Mouse (Mus musculus) liver, postnatal 0 days (tissue): ENCODE results near the gene Stk10. TPM values are rescaled to one million over a fixed set of nuclear protein-coding genes. Genes with fewer than 3 reads are reported as not detected.

Experiments
- ATAC-seq: fragments of 200-750 bp; cut with Nextera tagmentation; 2 replicates; pipeline ENCODE4 v1.8.0; 2017; ENCODE audit warnings: mild to moderate bottlenecking, moderate library complexity
- DNase-seq: peaks from one replicate; pipeline ENCODE4 v3.0.0-alpha.2; 2016
- H3K27ac ChIP-seq: fragments of 300-500 bp; sonication (generic); 2 replicates; pipeline ENCODE4 v1.5.1; 2014; ENCODE audit warnings: antibody characterized with exemption, moderate library complexity, mild to moderate bottlenecking, low read depth
- H3K27me3 ChIP-seq: fragments of 300-500 bp; sonication (generic); 2 replicates; pipeline ENCODE4 v1.6.1; 2014; ENCODE audit warnings: low read length, control low read depth, mixed read lengths; ENCODE audit not compliant: insufficient read depth
- H3K36me3 ChIP-seq: fragments of 300-500 bp; sonication (generic); replicated peaks from 2 replicates; pipeline ENCODE4 v1.6.1; 2014; ENCODE audit warnings: mild to moderate bottlenecking, control low read depth, low read length, moderate library complexity, mixed read lengths; ENCODE audit not compliant: insufficient read depth
- H3K4me1 ChIP-seq: fragments of 300-500 bp; sonication (generic); 2 replicates; pipeline ENCODE4 v1.6.1; 2014; ENCODE audit warnings: antibody characterized with exemption, mild to moderate bottlenecking, control low read depth; ENCODE audit not compliant: insufficient read depth
- H3K4me2 ChIP-seq: fragments of 300-500 bp; sonication (generic); 2 replicates; pipeline ENCODE4 v1.6.1; 2014; ENCODE audit warnings: low read depth, mild to moderate bottlenecking, low read length, moderate library complexity, mixed read lengths
- H3K4me3 ChIP-seq: fragments of 300-500 bp; sonication (generic); 2 replicates; pipeline ENCODE4 v1.5.1; 2014; ENCODE audit warnings: low read depth, low read length
- H3K9ac ChIP-seq: fragments of 300-500 bp; sonication (generic); replicated peaks from 2 replicates; pipeline ENCODE4 v1.6.1; 2014; ENCODE audit warnings: mild to moderate bottlenecking, moderate library complexity
- H3K9me3 ChIP-seq: fragments of 300-500 bp; sonication (generic); 2 replicates; pipeline ENCODE4 v1.6.1; 2016; ENCODE audit warnings: mild to moderate bottlenecking, control low read depth, low read length, mixed read lengths
- CTCF ChIP-seq: sonication (generic); IDR thresholded peaks from 2 replicates; pipeline ENCODE4 v1.5.1; 2016; ENCODE audit warnings: antibody characterized with exemption, low read depth
- EP300 ChIP-seq: IDR thresholded peaks from 2 replicates; pipeline ENCODE4 v1.6.1; 2016; ENCODE audit warnings: antibody characterized with exemption, low read depth, mild to moderate bottlenecking
- WGBS: fragments of 180-500 bp; shearing (Covaris S2); extraction: QIAGEN DNeasy Blood & Tissue Kit; methylation state at CpG from one replicate; pipeline ENCODE4 v1.1.7; 2014; ENCODE audit not compliant: insufficient replicate concordance; 5-methylcytosine and 5-hydroxymethylcytosine counted together
- polyA plus RNA-seq: library from polyadenylated mRNA; unstranded; fragments of >200 nt; fragmentation: Nextera tagmentation; extraction: Ambion mirVana; gene quantifications from 2 replicates; pipeline ENCODE4 v1.2.1, GENCODE M21; 2015

The Stk10 gene
- polyA plus RNA-seq, 1 experiment from 2014 or later: 2.3 TPM

- Histone ChIP-seq H3K27ac (no peak overlapping the region), H3K4me1 (peaks cover 6% of the 10 kb centered on the region; the same call in 1 of the 2 replicates), H3K27me3 (no peaks in the 10 kb centered on the region), H3K4me3 (no peak overlapping the region), H3K9ac (no peak overlapping the region), H3K36me3 (no peaks in the 10 kb centered on the region), H3K9me3 (no peaks in the 10 kb centered on the region), H3K4me2 (no peak overlapping the region)
- TF ChIP-seq CTCF (peak; percentile 52), EP300 (no peak)
- no peak for ATAC-seq
- WGBS: 75% methylated on average over 3 of the region's 3 CpGs
- DNase-seq: no peak
Measured at GRCm38 (mm10) chr11:32633542-32633941, 100.4 kb downstream of the Stk10 start.

- ATAC-seq (peak; percentile 63), DNase-seq (no peak)
- Histone ChIP-seq H3K9me3 (no peaks in the 10 kb centered on the region), H3K4me3 (no peak overlapping the region), H3K27ac (no peak overlapping the region), H3K36me3 (no peaks in the 10 kb centered on the region), H3K4me1 (peaks cover 6% of the 10 kb centered on the region; the same call in 1 of the 2 replicates), H3K27me3 (no peaks in the 10 kb centered on the region), H3K9ac (no peak overlapping the region), H3K4me2 (no peak overlapping the region)
- TF ChIP-seq EP300 (no peak), CTCF (no peak)
- WGBS: 40% methylated on average over 2 of the region's 2 CpGs
Measured at GRCm38 (mm10) chr11:32634143-32634542, 101.0 kb downstream of the Stk10 start.

GRCm38 (mm10) chr11:32634842-32635241 lies 101.7 kb downstream of the Stk10 start:
- H3K27ac ChIP-seq: no peak overlapping the region
- H3K36me3 ChIP-seq: no peaks in the 10 kb centered on the region

GRCm38 (mm10) chr11:32636275-32636674 lies 103.2 kb downstream of the Stk10 start:
- Histone ChIP-seq H3K27ac (no peak overlapping the region), H3K4me3 (no peak overlapping the region), H3K4me2 (no peak overlapping the region), H3K9me3 (no peaks in the 10 kb centered on the region), H3K27me3 (no peaks in the 10 kb centered on the region), H3K36me3 (no peaks in the 10 kb centered on the region), H3K4me1 (peaks cover 16% of the 10 kb centered on the region), H3K9ac (no peak overlapping the region)
- TF ChIP-seq CTCF (no peak), EP300 (no peak)
- WGBS: 28% methylated on average over 4 of the region's 4 CpGs
- DNase-seq: no peak
- ATAC-seq: no peak

More at GRCm38 (mm10) chr11:32634842-32635241, 101.7 kb downstream of the Stk10 start:
- TF ChIP-seq CTCF (no peak), EP300 (no peak)
- WGBS: 38% methylated on average over 2 of the region's 2 CpGs
- Histone ChIP-seq H3K9me3 (no peaks in the 10 kb centered on the region), H3K9ac (no peak overlapping the region), H3K27me3 (no peaks in the 10 kb centered on the region), H3K4me2 (no peak overlapping the region), H3K4me1 (peaks cover 6% of the 10 kb centered on the region; the same call in 1 of the 2 replicates), H3K4me3 (no peak overlapping the region)
- ATAC-seq (no peak), DNase-seq (no peak)

- Histone ChIP-seq H3K36me3 (no peaks in the 10 kb centered on the region), H3K9me3 (no peaks in the 10 kb centered on the region), H3K9ac (no peak overlapping the region), H3K27me3 (no peaks in the 10 kb centered on the region), H3K4me1 (peaks cover 25% of the 10 kb centered on the region), H3K4me2 (no peak overlapping the region), H3K4me3 (no peak overlapping the region), H3K27ac (no peak overlapping the region)
- DNase-seq (no peak), ATAC-seq (no peak)
- no peak for TF ChIP-seq EP300
- TF ChIP-seq CTCF: no peak
- WGBS: 86% methylated on average over 8 of the region's 8 CpGs
Measured at GRCm38 (mm10) chr11:32638521-32639255, 105.6 kb downstream of the Stk10 start.

GRCm38 (mm10) chr11:32640617-32641016 lies 107.5 kb downstream of the Stk10 start:
- H3K27ac ChIP-seq: peak overlapping the region; percentile 7; the same call in 1 of the 2 replicates

More at GRCm38 (mm10) chr11:32640617-32641016, 107.5 kb downstream of the Stk10 start:
- Histone ChIP-seq H3K9me3 (no peaks in the 10 kb centered on the region), H3K4me3 (no peak overlapping the region), H3K9ac (no peak overlapping the region; the same call in 1 of the 2 replicates), H3K4me1 (peaks cover 27% of the 10 kb centered on the region), H3K27me3 (no peaks in the 10 kb centered on the region), H3K4me2 (peak overlapping the region; percentile 82; the same call in 1 of the 2 replicates), H3K36me3 (no peaks in the 10 kb centered on the region)
- ATAC-seq: no peak
- no peak for DNase-seq
- 48% methylated on average over 4 of the region's 4 CpGs for WGBS
- no peak for TF ChIP-seq CTCF
- TF ChIP-seq EP300: 0 out of 2 replicates have a peak, but pooled peaks have one; percentile 39
